Mouse (Mus musculus) forelimb bud, embryonic 11.5 days (tissue): ENCODE data around the gene Zfp429.
"Not testable (repeated sequence)": the region's sequence is repeated elsewhere in the genome, so short reads cannot be mapped to it uniquely, and the experiment has no call there.

Experiments
- DNase-seq: peaks from one replicate; pipeline ENCODE4 v3.0.0-alpha.2; 2012; ENCODE audit warnings: low read depth, low spot score

The Zfp429 gene

GRCm38 (mm10) chr13:67399183-67399903 is at the start of gene Zfp429:
Zfp429 (minus strand) TSS chr13:67399819.
- peak; percentile 52 for DNase-seq

GRCm38 (mm10) chr13:67437095-67437494 is 37.5 kb upstream of the Zfp429 start:
- not testable (repeated sequence) for DNase-seq

- DNase-seq = no peak
These were observed 28.5 kb upstream of the Zfp429 start for GRCm38 (mm10) chr13:67428116-67428515.

- DNase-seq = not testable (repeated sequence)
These were observed 26.1 kb upstream of the Zfp429 start for GRCm38 (mm10) chr13:67425699-67426098.

- not testable (repeated sequence) for DNase-seq
These were observed 22.9 kb upstream of the Zfp429 start for GRCm38 (mm10) chr13:67422532-67422931.

- peak; percentile 73 for DNase-seq
These were observed 21.7 kb upstream of the Zfp429 start, which contains the start of gene Zfp459 for GRCm38 (mm10) chr13:67421207-67421857. Zfp459 (minus strand) TSS chr13:67421418.

GRCm38 (mm10) chr13:67420558-67421206 is 21.1 kb upstream of the Zfp429 start:
- no peak for DNase-seq

GRCm38 (mm10) chr13:67416811-67417210 is 17.2 kb upstream of the Zfp429 start:
- no peak for DNase-seq

GRCm38 (mm10) chr13:67415759-67416158 is 16.1 kb upstream of the Zfp429 start:
- no peak for DNase-seq

- not testable (repeated sequence) for DNase-seq
These were observed 14.0 kb upstream of the Zfp429 start for GRCm38 (mm10) chr13:67413634-67414033.

- DNase-seq = not testable (repeated sequence)
These were observed 23.4 kb downstream of the Zfp429 start for GRCm38 (mm10) chr13:67376255-67376654.

- DNase-seq = peak; percentile 64
These were observed 24.3 kb downstream of the Zfp429 start, which contains the start of the genes Gm28041 and Zfp456 for GRCm38 (mm10) chr13:67375050-67375911. Gm28041 (minus strand) TSS chr13:67375733. Zfp456 (minus strand) TSS chr13:67375810.

- peak; percentile 87 for DNase-seq
These were observed 39.4 kb downstream of the Zfp429 start, which contains the start of the genes Gm28044 and Zfp953 for GRCm38 (mm10) chr13:67360131-67360744. Gm28044 (minus strand) TSS chr13:67360536. Zfp953 (minus strand) TSS chr13:67360605.

GRCm38 (mm10) chr13:67351854-67352253 is 47.8 kb downstream of the Zfp429 start:
- DNase-seq = no peak

GRCm38 (mm10) chr13:67343422-67343821 is 56.2 kb downstream of the Zfp429 start:
- no peak for DNase-seq
